Mouse (Mus musculus) brain, embryonic 14.5 days (tissue): ENCODE data around the gene Pacsin1. TPM values are rescaled to one million over a fixed set of nuclear protein-coding genes. Genes with fewer than 3 reads are reported as not detected.

Experiments used
- DNase-seq: peaks from one replicate; pipeline ENCODE4 v3.0.0-alpha.2; 2011; ENCODE audit warnings: low read depth
- CTCF ChIP-seq: fragments of 200-500 bp; IDR thresholded peaks from 2 replicates; pipeline ENCODE4 v1.5.1; 2012; ENCODE audit warnings: inconsistent platforms, mild to moderate bottlenecking, moderate library complexity, borderline replicate concordance; ENCODE audit not compliant: insufficient read depth, insufficient read length; ENCODE audit errors: extremely low read depth
- POLR2A ChIP-seq: fragments of 200-500 bp; IDR thresholded peaks from 2 replicates; pipeline ENCODE4 v1.6.1; 2012; ENCODE audit warnings: mild to moderate bottlenecking, inconsistent platforms, borderline replicate concordance; ENCODE audit not compliant: poor library complexity, insufficient read depth, insufficient read length, severe bottlenecking; ENCODE audit errors: extremely low read depth
- polyA plus RNA-seq: library from polyadenylated mRNA; depleted of rRNA; stranded (reverse); fragments of >200 nt; gene quantifications from 2 replicates; pipeline ENCODE4 v1.2.3, GENCODE M21; 2012

Pacsin1 gene
- polyA plus RNA-seq, 1 experiment: 27.8 TPM

- TF ChIP-seq CTCF: no peak
- no peak for TF ChIP-seq POLR2A
- DNase-seq: peak; percentile 93
Measured at GRCm38 (mm10) chr17:27642491-27643062, 12.7 kb upstream of the Pacsin1 start.

GRCm38 (mm10) chr17:27643101-27643500, 12.2 kb upstream of the Pacsin1 start:
- peak; percentile 80 for DNase-seq
- no peak for TF ChIP-seq POLR2A
- TF ChIP-seq CTCF: no peak

GRCm38 (mm10) chr17:27643756-27644155, 11.6 kb upstream of the Pacsin1 start:
- TF ChIP-seq CTCF: no peak
- no peak for DNase-seq

GRCm38 (mm10) chr17:27644572-27644971, 10.7 kb upstream of the Pacsin1 start:
- TF ChIP-seq POLR2A (no peak), CTCF (peak; percentile 21; the same call in 1 of the 2 replicates)
- DNase-seq: no peak

- TF ChIP-seq POLR2A: no peak
- no peak for TF ChIP-seq CTCF
- no peak for DNase-seq
Measured at GRCm38 (mm10) chr17:27645807-27646206, 9.5 kb upstream of the Pacsin1 start.

GRCm38 (mm10) chr17:27650160-27650559, 5.1 kb upstream of the Pacsin1 start:
- DNase-seq: peak; percentile 69
- TF ChIP-seq POLR2A: no peak
- TF ChIP-seq CTCF: peak; percentile 81

GRCm38 (mm10) chr17:27650586-27650985, 4.7 kb upstream of the Pacsin1 start:
- DNase-seq: no peak
- TF ChIP-seq POLR2A: no peak
- no peak for TF ChIP-seq CTCF

- TF ChIP-seq POLR2A (no peak), CTCF (no peak)
- no peak for DNase-seq
Measured at GRCm38 (mm10) chr17:27652046-27652790, 3.1 kb upstream of the Pacsin1 start.

GRCm38 (mm10) chr17:27653253-27653959, 1.9 kb upstream of the Pacsin1 start:
- no peak for TF ChIP-seq CTCF
- no peak for TF ChIP-seq POLR2A
- no peak for DNase-seq

- DNase-seq: peak; percentile 73
Measured at GRCm38 (mm10) chr17:27656011-27656399, 696 bp downstream of the Pacsin1 start.

GRCm38 (mm10) chr17:27656414-27656813, 1.1 kb downstream of the Pacsin1 start:
- no peak for DNase-seq
- TF ChIP-seq CTCF (no peak), POLR2A (no peak)

More at GRCm38 (mm10) chr17:27656011-27656399, 696 bp downstream of the Pacsin1 start:
- TF ChIP-seq POLR2A (no peak), CTCF (no peak)
